Mouse (Mus musculus) adrenal gland, postnatal 25 days (tissue): ENCODE results near the gene Srsf1. TPM values are rescaled to one million over a fixed set of nuclear protein-coding genes. Genes with fewer than 3 reads are reported as not detected.

ENCODE experiments used
- DNase-seq: peaks from one replicate; pipeline ENCODE4 v3.0.0; 2021; ENCODE audit warnings: mixed read lengths
- total RNA-seq: library from RNA; stranded (reverse); gene quantifications from 2 replicates; pipeline ENCODE4 v1.2.3, GENCODE M21; 2021

Srsf1 gene
- total RNA-seq, 1 experiment from 2014 or later: 298 TPM

- DNase-seq: no peak
Observed at GRCm38 (mm10) chr11:88073343-88073875, 26.2 kb downstream of the Srsf1 start.

DNA sequence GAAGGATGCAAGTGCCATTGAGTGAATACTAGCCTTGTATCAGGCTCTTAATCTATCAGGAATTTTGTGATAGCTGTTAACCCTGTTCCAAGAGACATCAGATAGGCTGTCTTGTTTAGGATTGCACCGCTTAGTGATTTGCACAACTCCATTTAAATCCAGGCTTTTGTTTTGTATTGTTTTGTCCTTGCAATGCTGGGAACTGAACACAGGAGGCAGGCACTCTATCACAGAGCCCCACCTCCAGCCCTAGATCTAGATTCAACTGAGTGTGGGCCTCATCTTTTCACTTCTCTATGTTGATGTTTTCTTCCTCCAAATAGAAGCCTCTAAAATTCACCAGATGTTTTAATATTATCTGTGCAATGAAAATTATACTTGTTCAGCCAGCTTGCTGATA is 28.5 kb downstream of the Srsf1 start:
- DNase-seq: no peak

GRCm38 (mm10) chr11:88076394-88076793 is 29.2 kb downstream of the Srsf1 start:
- DNase-seq: no peak

DNA sequence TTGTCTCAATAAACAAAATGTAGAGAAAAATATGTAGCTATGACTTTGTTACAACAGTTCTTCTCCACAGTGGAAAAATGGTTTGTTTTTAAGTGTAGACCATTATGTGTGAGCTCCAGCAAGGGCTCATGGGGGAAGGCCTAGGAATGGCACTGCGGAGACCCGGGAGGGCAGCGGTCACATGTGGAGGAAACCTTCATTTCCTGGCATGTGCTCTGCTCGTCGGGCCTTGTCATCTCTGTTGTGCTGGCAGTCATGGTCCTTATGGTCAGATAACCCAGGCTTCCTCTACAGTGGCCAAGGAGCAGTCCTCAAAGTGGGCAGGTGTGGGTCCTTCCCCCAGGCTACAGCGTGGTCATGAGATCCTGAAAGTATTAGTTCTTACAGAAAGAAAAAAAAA is 36.5 kb downstream of the Srsf1 start:
- DNase-seq: no peak

DNA sequence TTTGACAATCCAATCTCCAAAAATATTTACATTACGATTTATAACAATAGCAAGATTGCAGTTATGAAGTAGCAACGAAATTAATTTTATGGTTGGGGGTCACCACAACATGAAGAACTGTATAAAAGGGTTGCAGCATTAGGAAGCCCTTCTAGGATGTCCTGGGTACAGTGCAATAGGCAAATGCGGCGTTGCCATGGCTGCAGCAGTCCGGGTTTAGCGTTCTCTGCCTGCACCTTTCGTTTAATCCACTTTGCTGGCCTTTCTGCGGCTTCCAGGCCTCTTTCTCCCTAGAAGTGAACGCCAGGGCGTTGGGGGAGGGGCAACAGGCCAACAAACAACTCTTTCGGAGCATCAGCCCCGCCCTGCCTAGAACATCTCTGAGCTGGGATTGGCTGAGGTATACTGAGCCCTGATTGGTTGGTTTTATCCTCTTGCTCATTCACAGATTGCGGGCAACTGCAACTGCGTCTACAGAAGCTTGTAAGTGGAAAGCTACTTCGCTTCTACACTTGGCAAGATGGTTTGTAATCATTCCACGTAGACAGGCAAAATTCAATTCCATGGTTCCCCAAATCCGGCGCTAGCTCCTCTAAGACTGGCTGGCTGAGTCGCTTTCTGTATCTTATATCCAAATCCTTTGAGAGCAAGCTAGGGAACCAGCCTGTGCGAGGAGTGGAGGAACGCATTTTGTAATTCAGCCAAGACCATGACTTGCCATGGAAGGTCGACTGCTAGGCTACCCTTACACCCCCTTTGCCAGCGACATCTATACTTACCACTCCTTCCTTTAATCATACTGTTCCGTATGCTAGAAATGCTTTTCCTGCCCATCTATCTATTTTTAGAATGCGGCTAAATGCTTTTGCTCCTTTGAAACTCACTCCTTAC is 39.8 kb downstream of the Srsf1 start:
- DNase-seq: peak; percentile 93

GRCm38 (mm10) chr11:88089150-88089549 is 42.0 kb downstream of the Srsf1 start:
- no peak for DNase-seq

GRCm38 (mm10) chr11:88090293-88090692 is 43.1 kb downstream of the Srsf1 start:
- DNase-seq: no peak

DNA sequence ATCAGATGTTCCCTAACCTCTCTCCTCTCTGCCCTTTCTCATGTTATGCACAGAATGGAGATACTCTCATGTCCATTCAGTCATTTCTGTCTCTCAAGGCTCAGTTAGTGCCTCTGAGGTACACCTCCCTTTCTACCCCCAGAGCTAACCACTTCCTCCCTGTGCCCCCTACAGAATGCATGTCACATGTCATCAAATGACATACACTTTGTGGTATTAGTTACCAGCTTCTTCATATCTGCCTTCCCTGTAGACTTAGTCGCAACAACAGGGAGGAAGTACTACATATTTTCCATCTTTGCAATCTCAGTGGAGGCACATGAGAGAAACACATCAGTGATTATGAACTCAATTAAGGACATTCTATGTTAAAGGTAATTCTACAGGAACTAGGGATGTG is 44.8 kb downstream of the Srsf1 start:
- DNase-seq: no peak

DNA sequence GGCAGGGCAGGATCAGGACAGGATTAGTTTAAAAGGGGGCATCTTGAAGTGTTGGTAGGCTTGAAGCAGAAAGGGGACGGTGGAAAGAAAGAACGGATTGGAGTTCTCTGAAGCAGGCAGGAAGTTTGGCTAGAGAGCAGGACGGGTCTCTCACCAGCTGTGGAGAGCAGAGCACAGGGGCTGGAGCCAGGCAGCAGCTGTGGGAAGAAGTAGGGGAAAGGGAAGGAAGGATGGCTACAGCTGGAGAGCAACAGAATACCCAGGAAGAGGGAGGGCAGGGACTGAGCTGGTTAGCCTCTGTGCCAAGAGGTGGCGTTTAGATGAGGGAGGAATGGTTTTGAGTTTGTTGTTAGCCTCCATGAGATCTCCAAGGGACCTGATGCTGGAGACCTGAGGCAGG is 50.0 kb downstream of the Srsf1 start:
- DNase-seq: no peak

DNA sequence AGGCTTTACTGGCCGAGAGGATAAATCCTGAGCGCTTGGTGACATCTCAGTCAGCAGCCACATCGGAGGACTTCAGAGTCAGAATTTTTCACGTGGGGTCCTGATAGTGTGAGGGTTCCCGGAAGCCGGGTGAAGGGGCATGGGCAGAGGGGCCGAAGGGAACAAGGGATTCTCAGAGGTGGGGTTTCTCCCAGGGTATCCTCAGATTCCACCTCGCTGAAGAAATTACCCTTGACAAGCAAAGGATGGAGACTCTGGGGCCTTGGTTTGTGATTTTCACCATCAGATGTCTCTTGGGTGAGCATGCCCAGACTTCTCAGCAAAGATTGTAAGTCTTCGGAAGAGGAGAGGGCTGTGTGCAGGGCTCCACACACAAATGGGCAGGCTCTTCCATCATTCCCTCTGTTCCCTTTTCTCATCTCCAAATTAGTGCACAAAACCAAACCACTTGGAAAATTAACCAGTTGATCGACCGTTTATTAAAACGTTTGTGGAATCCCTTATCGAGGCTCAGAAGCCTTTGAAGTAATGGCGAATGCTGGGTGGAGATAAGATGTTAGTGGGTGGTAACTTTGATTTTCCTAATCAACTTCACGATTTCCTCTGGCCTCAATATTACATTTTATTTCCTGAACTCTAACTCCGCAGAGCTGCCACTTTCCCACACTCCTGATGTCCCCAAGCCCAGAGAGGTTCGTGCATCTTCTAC is 51.0 kb downstream of the Srsf1 start, which contains the start of gene Cuedc1:
Gene Cuedc1, plus strand, starts transcription at position 38 of the 709 bp plus-strand sequence.
- no peak for DNase-seq

GRCm38 (mm10) chr11:88098787-88099598 is 51.8 kb downstream of the Srsf1 start:
- peak; percentile 84 for DNase-seq

GRCm38 (mm10) chr11:88099599-88100023 is 52.4 kb downstream of the Srsf1 start:
- DNase-seq: peak; percentile 82

DNA sequence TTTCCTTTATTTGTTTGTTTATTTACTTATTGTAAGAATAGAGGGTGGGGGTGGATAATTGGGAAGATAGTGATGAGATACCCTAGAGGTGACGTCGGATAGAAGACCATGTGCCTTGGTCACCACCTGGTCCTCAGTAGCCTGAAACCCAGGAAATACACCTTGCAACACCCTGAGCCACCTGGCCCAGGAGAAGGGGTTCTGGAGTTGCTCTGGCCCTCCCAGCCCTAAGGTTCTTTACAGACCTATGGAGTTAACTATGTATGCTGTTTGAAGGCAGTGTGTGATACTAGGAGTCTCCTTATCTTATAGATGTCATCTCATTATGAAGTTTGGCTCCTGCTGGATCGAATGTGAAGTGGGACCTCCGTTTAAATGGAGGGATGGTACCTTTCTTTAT is 53.0 kb downstream of the Srsf1 start:
- no peak for DNase-seq

Other genes starting within 250 kb of the Srsf1 start
- gene Lpo, start 219.1 kb upstream of the Srsf1 start, total RNA-seq: not detected in 2 replicates
- gene Mks1, start 194.2 kb upstream of the Srsf1 start, total RNA-seq: 12.1 and 15.6 TPM in 2 replicates
- not detected in 2 replicates for gene Epx, start 171.8 kb upstream of the Srsf1 start, total RNA-seq
- gene Olfr462, start 155.1 kb upstream of the Srsf1 start, total RNA-seq: not detected in 2 replicates
- gene Olfr463, start 150.0 kb upstream of the Srsf1 start, total RNA-seq: not detected in 2 replicates
- not detected in 2 replicates for gene Olfr464, start 126.4 kb upstream of the Srsf1 start, total RNA-seq
- gene Dynll2, start 59.8 kb upstream of the Srsf1 start, total RNA-seq: 213 TPM in 2 replicates
- 45.8 and 51.8 TPM in 2 replicates for gene Vezf1, start 20.9 kb downstream of the Srsf1 start, total RNA-seq
- 50.7 and 68.6 TPM in 2 replicates for gene Cuedc1, start 50.7 kb downstream of the Srsf1 start, total RNA-seq
- gene Mrps23, start 157.0 kb downstream of the Srsf1 start, total RNA-seq: 133 and 199 TPM in 2 replicates
- gene Ccdc182, start 246.7 kb downstream of the Srsf1 start, total RNA-seq: not detected in 2 replicates